Mouse (Mus musculus) megakaryocyte progenitor cell, adult 5-6 weeks (primary cell): Measurements from ENCODE around the gene Vstm5. TPM values are rescaled to one million over a fixed set of nuclear protein-coding genes. Genes with fewer than 3 reads are reported as not detected.
"Not testable (repeated sequence)": the region's sequence is repeated elsewhere in the genome, so short reads cannot be mapped to it uniquely, and the experiment has no call there.

Experiments
- ATAC-seq: replicated peaks from 2 replicates; pipeline ENCODE4 v1.8.0; 2016; ENCODE audit warnings: mild to moderate bottlenecking, moderate TSS enrichment, inconsistent platforms; ENCODE audit not compliant: poor library complexity
- total RNA-seq, 2 experiments: library from RNA; stranded (forward) in 1 of 2; stranded (reverse) in 1 of 2; fragments of 157-497, 149-512 nt in 1 of 2; fragments of 200-1000 nt in 1 of 2; gene quantifications; 2 replicates each; pipeline versions ENCODE4 v1.2.3 to v1.2.4; 2015 to 2017

Vstm5 gene
- total RNA-seq, 2 experiments from 2014 or later: 1.4 TPM; not detected in 1

DNA sequence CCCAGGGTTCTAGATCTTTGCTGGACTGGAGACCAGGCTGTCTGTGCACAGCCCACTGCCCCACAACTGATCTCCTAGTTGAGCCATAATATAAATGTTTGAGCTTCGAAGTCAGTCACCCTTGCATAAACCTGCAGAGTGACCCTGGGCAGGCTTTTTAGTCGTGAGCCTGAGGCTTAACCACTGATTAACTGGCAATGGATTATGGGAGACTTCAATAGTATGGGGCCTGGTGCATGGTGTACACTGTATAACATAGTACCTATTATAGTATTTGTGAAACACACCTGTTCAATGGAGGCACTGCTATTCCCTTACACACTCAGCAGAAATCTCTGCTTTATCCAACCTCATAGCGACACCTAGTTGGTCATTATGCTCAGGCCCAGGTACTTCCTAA lies 17.4 kb downstream of the Vstm5 start:
- ATAC-seq: no peak

DNA sequence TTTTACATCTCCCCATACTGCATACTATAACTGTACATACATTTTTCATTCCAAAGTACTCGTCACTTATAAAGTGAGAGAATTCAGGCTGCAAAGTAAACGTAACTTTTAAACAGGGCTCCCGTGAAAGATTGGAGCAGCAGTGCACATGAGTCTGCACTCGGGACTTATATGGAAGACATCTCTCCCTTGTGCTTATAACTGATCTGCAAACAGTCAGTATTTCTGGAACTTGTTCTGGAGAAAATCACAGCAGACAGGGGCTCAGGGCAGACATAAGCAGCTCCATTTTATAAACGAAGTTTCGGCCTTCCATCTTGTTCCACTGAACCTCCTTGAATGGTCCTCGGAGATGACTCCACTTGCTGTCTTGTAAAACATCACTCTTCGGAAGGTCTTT lies 23.1 kb downstream of the Vstm5 start:
- ATAC-seq: no peak

DNA sequence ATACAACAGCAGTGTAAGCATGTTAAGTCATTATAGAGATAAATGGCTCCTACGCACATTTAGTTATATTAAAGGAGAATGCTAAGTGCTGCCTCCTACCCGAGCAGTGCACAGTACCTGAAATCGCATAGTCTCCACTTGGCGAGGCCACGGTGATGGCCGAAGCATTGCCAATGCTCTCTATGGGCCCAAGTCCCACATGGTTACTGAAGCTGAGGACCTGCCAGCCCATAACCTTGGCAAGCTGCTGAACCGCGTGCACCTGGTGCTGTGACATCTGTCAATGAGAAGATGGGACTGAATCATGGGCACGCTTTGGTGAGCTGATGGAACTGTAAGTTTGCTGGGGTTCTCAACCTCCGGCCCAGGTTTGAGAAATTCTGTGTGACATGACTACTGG lies 24.6 kb downstream of the Vstm5 start:
- no peak for ATAC-seq

DNA sequence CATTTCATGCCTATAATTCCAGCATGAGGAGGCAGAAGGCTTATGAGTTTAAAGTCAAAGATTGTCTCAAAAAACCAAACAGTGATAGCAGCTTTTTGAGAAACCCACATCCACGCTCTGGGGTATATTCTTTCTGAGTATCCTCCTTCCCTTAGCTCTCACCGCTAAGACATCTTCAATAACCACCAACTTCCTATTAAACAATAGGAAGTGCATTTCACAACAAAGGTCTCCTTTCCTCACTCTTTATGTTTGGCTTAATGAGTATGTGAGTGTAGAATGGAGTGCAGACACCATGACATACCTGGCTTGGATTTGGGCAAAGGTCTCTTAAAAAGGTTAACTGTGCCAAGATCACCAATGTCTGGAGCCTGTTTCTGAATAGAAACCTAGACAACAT lies 35.1 kb downstream of the Vstm5 start:
- ATAC-seq: peak; percentile 71

DNA sequence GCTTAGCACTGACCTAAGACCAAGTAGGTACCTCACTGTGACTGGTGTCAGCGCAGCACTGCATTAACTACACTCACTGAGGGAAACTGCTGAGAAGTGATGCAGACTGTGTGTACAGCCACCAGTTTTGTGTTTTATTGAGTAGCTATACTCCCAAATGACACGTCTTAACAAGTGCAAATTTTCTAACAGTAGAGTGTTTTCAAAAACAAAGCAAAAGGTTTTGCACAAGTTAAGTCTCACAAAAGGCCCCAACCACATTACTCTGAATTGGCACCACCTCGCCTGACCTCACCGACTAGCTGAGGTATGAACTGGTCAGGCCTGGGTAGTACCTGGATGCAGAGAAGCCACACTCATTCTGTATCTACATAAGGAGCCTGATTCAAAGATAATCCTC lies 38.0 kb downstream of the Vstm5 start:
- no peak for ATAC-seq

DNA sequence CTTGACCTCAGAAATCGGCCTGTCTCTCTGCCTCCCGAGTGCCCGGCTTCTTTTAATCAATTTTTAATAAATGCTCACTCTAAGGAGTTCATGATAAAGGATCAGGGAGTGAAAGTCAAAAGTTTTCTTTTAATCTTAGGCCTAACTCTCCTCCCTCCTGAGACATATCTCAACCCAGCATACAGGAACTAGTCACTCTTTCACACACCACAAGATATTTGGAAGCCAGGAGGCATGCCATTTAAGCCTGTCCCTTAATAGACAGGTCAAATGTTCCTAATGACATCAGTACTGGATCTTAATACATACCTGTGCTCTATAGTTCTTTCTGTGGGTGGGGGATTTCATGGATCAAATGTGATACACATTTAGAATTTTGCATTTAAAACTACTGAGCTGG lies 39.5 kb downstream of the Vstm5 start:
- ATAC-seq: no peak

DNA sequence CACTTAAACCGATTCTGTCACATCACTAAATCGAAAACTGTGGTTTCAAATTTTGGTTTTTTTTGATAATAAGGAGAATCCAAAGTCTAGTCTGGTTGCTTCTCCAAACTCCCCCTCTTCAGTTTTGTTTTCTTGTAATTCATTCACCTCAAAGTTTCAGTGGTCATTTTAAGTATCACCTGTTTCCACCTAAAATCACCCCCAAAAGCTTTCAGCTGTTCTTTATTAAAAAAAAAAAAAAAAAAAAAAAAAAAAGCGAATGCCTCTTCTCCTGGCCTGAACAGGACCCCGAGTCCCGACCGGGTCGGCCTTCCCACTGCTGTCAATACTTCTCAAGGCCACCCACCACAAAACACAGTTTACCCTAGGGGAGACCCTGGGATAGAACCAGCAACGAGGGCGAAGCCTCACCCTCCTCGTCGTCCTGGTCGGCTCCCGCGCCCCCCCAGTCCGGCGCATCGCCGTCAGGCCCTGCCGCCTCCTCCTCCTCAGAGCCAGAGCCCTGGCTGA lies 40.3 kb downstream of the Vstm5 start:
- no peak for ATAC-seq

DNA sequence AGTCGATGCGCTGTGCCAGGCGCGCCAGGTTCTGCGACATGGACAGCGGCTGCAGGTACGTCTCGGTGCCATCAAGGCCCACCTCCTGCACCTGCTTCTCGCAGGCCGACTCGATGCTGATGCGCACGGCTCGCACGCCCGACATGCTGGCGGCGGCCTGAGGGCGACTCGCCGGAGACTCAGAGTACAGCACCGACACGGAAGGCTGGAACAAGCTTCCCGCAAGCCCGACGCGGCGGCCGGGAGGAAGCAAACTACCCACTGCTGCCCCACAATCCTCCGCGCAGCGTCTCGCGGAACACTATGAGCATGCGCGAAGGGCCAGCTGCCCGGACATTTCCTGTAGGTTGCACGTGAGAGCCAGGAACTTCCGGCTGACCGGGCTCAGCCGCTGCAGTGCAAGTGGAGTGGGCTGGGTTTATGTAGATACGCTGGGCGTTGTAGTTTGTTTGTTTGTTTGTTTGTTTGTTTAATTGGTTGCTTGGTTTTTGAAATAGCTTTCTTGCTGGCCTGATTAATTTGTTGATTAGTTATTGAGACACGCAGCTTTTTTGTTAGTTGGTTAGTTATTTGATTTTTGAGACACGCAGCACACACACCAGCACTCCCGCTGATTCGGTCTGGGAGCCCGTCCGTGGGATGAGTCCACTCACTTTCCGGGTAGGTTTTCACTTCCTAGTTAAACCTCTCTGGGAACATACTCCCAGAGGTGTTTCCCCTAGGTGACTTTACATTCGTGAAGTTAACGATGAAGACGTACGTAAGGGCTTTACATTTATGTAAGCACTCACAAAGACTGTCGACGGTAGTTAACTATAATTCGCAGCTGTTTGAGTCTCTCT lies 41.0 kb downstream of the Vstm5 start, which contains the start of gene Med17:
TSS of gene Med17 (minus strand) at position 283 of the 842 bp plus-strand sequence.
- ATAC-seq: peak; percentile 91

DNA sequence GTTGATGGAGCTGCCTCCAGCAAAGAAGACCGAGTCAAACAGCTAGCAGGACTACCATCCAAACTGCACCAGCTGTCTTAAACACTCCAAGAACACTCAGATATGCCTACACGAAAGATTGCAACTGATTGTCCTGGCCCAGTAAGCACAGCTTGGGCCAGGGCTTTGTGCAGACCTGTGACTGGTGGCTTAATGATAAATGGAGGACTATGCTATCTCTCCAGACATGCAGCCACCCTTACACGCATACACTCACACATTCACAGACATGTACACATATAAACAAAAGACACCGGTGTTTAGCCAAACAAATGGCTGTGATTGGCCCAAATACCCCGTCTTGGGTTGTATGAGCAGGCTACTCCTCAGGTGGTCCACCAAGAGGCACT lies 41.6 kb downstream of the Vstm5 start:
- ATAC-seq: peak; percentile 19

DNA sequence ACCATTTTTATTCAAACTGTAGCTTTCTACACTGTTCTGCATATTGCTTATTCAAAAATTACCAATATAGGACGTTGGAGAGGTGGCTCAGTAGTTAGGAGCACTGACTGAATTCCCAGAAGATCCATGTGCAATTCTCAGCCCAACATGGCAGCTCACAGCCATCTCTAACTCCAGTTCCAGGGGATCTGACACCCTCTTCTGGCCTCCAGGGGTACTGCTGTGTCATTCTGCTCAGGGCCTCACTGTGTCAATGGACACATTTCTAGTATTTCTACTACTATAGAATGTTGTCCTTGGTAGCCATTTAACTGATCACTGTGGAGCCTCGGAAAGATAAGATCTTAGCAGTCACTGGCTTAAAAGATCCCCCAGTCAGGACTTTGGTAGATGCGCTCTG lies 46.6 kb downstream of the Vstm5 start:
- peak; percentile 18; the same call in 1 of the 2 replicates for ATAC-seq

DNA sequence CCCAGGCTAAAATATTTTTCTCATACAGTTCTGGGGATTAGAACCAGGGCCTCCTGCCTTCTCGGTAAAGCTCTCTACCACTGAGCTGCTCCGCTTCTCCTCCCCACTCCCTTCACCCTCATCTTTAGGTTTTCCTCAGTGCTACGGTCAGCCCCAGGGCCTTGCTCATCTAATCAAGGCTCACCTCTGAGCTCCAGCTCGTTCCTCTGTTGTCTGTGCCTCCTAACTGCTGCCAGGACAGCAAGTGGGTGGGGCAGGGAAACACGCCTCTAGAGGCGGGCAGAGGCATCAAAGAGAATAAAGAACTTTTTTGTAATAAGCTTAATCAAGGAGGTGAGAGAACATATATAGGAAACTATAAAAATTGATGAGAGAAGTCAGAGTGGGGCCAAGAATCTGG lies 49.0 kb downstream of the Vstm5 start:
- peak; percentile 33 for ATAC-seq

DNA sequence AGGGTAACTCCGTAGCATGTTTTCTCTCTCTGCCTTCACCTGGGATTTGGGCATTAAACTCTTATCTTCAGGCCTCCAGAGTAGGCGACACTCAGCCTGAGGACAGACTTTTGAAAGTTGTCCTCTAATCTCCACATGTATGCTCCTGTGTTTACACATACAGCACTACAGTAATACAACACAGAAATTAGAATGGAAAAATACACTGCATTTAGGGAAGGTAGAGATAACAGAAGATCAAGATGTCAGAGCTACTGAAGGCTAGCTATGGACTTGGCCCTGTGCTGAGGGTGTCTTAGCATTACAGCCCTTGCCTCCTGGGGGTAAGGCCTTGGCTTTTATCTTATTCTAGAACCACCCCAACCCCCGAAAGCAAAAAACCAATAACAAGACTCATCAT lies 49.6 kb downstream of the Vstm5 start:
- ATAC-seq: no peak

DNA sequence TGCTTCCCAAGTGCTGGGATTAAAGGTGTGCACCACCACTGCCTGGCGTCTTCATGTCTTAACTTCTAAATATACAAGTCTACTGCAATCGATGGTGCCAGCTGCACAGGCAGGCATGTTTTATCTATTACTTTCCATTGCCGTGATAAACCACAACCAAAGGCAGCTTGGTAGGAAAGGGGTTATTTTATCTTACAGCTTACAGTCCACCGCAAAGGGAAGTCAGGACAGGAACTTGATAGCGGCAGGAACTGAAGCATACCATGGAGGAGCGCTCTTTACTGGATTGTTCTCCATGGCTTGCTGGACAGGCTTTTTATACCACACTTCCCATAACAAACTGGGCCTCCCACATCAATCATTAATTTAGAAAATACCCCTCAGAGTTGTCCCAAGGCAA lies 50.4 kb downstream of the Vstm5 start:
- peak; percentile 95 for ATAC-seq

DNA sequence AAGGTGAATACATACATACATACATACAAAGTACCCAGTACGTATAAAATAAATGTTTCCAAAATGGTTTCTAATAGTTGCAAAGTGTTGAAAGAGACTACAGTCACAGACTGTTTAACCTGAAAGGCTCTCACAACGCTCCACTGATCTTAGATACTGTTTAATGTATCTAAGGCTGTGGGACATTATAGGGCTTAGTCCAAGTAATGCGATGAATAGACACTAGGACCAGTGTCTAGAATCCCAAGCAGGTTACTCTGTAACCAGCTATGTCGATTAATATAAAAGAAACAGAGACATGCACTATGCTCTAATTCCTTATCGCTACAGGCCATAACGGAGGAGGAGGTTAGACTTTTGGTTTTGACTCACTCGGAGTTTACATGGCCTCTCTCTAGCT lies 58.3 kb downstream of the Vstm5 start:
- no peak for ATAC-seq

DNA sequence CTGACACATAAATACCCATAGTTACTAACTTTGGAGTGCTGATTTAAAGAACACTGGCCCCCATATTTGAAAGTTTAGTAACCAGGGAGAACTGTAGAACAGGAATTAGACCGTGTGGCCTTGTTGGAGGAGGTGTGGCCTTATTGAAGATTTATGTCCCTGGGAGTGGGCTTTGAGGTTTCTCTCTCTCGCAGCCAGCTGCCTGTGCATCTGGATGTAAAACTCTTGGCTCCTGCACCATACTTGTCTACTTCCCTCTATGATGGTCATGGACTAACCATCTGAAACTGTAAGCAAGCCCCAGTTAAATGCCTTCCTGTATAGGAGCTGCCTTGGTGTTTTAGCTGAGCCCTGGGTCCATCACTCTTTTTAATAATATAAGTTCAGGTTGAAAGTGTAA lies 59.6 kb downstream of the Vstm5 start:
- ATAC-seq: peak; percentile 81

DNA sequence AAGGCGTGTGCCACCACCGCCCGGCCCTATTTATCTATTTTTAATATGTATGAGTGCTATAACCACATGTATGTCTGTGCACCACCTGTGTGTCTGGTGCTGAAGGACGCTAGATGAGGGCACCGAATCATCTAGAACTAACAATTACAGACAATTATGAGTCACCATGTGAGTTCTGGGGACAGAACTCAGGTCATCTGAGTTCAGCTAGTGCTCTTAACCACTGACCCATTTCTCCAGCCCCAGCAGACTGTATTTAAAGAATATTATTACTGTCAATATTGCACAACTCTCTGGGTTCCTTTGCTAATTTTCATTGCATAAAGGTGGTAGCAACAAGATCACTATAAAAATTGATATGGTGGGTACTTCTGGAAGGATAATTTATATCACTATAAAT lies 61.2 kb downstream of the Vstm5 start:
- no peak for ATAC-seq

DNA sequence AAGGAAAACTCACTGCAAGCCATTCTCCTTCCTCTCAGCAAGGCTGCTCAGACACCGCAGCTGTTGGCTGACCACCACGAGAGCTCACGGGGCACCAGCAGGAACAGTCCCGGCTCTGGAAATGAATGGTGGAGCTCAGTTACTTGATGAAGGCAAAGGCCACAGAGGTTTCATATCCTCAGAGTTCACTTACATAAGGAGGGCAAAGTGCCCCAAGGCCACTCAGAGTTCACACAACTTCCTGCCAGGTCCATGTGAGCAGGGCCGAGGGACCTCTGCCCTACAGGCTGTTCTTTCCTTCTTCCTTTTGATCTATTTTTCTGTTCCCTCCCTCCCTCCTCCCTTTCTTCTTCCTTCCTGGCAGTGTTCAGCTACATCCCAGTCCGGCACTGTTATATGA lies 62.6 kb downstream of the Vstm5 start:
- ATAC-seq: peak; percentile 32

DNA sequence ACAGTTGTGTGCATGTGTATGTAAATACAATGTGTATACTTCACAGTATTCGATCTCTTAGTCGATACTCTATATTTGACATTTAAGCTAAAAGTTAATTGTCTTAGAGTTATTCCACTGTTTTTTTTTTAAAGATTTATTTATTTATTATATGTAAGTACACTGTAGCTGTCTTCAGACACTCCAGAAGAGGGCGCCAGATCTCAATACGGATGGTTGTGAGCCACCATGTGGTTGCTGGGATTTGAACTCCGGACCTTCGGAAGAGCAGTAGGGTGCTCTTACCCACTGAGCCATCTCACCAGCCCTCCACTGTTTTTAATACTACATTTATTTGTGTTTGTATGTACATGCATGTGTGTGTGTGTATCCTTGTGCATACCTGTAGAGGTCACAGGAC lies 63.2 kb downstream of the Vstm5 start:
- not testable (repeated sequence) for ATAC-seq

DNA sequence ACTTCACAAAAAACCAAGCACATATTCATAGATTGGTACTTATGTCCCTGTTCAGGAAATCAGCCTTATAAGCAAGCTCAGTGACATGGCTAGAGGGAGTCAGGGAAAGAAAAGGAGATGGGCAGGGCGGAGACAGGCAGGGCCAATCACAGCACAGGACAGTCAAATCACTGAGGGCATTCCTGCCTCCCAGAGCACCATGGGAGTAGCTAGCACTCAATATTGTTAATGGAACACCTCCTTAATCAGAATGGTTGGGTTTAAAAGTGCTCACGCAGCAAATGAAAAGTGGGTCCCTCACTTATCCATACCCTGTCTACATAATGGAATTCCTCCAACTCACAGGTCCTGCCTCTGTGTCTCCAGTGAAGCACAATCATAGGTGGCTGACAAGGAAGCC lies 64.0 kb downstream of the Vstm5 start:
- ATAC-seq: no peak

DNA sequence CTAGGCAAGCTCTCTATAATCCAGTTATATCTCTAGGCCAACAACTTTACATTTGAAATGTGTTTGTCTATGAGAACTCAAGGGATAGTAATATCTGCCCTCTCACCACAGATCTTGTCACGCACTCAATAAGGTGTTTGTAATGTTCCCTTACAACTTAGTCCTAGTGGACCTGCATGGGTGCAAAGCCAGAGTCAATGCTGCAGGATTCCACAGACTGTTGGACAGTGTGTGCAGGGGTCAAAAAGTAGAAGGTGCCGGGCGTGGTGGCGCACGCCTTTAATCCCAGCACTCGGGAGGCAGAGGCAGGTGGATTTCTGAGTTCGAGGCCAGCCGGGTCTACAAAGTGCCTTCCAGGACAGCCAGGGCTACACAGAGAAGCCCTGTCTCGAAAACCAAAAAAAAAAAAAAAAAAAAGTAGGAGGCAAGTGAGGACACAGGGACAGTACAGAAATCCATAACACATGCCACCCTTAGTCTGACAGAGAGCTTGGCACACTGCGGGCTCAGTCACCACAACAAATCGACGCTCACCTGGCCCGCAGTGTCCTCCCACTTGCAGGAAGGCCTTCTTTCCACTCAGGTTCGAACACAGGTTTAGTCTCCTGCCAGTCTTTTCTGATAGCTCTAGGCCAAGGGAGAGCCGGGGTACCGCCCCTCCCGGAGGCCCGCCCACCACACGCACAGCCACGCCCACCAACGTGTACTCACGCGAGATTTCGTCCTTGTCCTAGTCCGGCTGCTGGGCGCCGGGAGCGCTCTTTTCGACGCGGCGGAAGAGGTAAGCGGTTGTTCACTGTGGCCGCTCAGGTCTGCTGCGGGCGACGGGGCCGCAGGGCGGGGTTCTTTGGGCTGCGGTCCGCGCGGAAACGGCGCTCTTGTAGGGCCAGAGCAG lies 66.9 kb downstream of the Vstm5 start, which contains the start of gene Taf1d:
TSS of gene Taf1d (plus strand) at position 712 of the 895 bp plus-strand sequence.
- peak; percentile 88 for ATAC-seq

DNA sequence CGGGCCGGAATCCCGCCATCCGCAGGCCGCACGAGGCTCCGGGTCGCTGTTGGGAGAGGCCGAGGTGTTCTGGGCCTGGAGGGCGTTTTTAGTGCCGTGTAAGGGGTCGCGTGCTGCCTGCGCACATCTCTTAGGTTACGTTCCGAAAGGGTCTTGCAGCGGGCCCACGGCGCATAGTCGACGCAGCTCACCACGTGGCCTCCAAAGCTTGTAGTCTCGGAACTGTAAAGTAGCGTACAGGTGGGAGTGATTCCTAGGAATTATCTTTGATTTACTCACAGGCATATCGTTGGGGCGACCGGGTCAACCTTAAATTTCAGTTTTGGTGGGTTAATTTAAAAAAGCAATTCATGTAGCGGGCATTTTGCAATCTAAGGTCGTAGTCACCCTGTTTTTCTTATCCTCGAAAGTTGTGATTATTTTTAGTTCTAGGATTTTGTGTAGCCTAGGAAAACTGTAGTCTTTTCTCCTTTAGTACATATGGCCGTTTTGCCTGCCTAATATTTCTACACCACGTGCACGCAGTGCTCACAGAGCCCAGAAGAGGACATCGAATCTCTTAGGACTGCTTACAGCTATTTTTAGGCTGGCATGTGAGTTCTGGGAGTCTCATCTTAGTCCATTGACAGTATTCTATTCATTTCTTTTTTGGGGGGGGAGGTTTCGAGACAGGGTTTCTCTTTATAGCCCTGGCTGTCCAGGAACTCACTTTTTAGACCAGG lies 67.7 kb downstream of the Vstm5 start, which contains the start of gene 4931406C07Rik:
TSS of gene 4931406C07Rik (minus strand) at position 51 of the 722 bp plus-strand sequence.
- no peak for ATAC-seq
